Comparison of ENCODE assay signal across 8 mouse cellular contexts in genomic region chr12:3307587-3307986, GRCm38 (mm10). TPM values are rescaled to one million over a fixed set of nuclear protein-coding genes. Genes with fewer than 3 reads are reported as not detected.
DNase-seq lines count a peak whose midpoint lies in the region; ATAC-seq and TF ChIP-seq lines count a peak whose summit lies in the region.

No protein-coding gene starts in this region.

- no peaks in the 10 kb centered on the region for H3K36me3 ChIP-seq in kidney, postnatal 0 days (ENCODE audit: insufficient read depth, low read length)
- H3K36me3 ChIP-seq in embryonic facial prominence, embryonic 12.5 days, result no peaks in the 10 kb centered on the region
- H3K36me3 ChIP-seq in intestine, embryonic 15.5 days, result no peaks in the 10 kb centered on the region
- no peaks in the 10 kb centered on the region for H3K36me3 ChIP-seq in neural tube, embryonic 12.5 days

- DNase-seq in kidney, postnatal 0 days (ENCODE audit: low spot score), result no peak
- no peak for DNase-seq in kidney, adult 9 months
- no peak for DNase-seq in cerebellum, postnatal 36 days
- no peak for DNase-seq in adrenal gland, postnatal 36 days
- no peak for DNase-seq in frontal cortex, postnatal 10 days (ENCODE audit: low spot score in 2 of 2)

- H3K9me3 ChIP-seq in kidney, postnatal 0 days (replicated peaks; ENCODE audit: low read length), result no peaks in the 10 kb centered on the region
- H3K9me3 ChIP-seq in embryonic facial prominence, embryonic 12.5 days, result no peaks in the 10 kb centered on the region
- no peaks in the 10 kb centered on the region for H3K9me3 ChIP-seq in intestine, embryonic 15.5 days
- 0 out of 2 replicates have a peak, but pooled peaks cover 12% of the 10 kb centered on the region for H3K9me3 ChIP-seq in neural tube, embryonic 12.5 days

- no peak for TF ChIP-seq CTCF in kidney, postnatal 0 days (IDR thresholded peaks at IDR 0.05; ENCODE audit: low read depth)

- 25% methylated on average over 6 of the region's 6 CpGs for WGBS in kidney, postnatal 0 days
- 48% methylated on average over 6 of the region's 6 CpGs for WGBS in embryonic facial prominence, embryonic 12.5 days
- 23% methylated on average over 6 of the region's 6 CpGs for WGBS in intestine, embryonic 15.5 days
- 58% methylated on average over 6 of the region's 6 CpGs for WGBS in neural tube, embryonic 12.5 days

- H3K4me1 ChIP-seq in kidney, postnatal 0 days (replicated peaks; ENCODE audit: insufficient read depth, low read length), result no peaks in the 10 kb centered on the region
- H3K4me1 ChIP-seq in embryonic facial prominence, embryonic 12.5 days, result peaks cover 9% of the 10 kb centered on the region
- H3K4me1 ChIP-seq in intestine, embryonic 15.5 days (replicated peaks), result no peaks in the 10 kb centered on the region; the same call in 1 of the 2 replicates
- peaks cover 9% of the 10 kb centered on the region for H3K4me1 ChIP-seq in neural tube, embryonic 12.5 days

- H3K4me2 ChIP-seq in kidney, postnatal 0 days (ENCODE audit: low read length), result peak overlapping the region; percentile 63
- H3K4me2 ChIP-seq in embryonic facial prominence, embryonic 12.5 days (replicated peaks), result peak overlapping the region; percentile 77
- H3K4me2 ChIP-seq in intestine, embryonic 15.5 days (replicated peaks), result peak overlapping the region; percentile 72
- peak overlapping the region; percentile 64 for H3K4me2 ChIP-seq in neural tube, embryonic 12.5 days (replicated peaks)

- no peak overlapping the region for H3K27ac ChIP-seq in kidney, postnatal 0 days
- H3K27ac ChIP-seq in embryonic facial prominence, embryonic 12.5 days, result no peak overlapping the region
- H3K27ac ChIP-seq in intestine, embryonic 15.5 days, result no peak overlapping the region
- H3K27ac ChIP-seq in neural tube, embryonic 12.5 days, result no peak overlapping the region

- no peak for ATAC-seq in kidney, postnatal 0 days (replicated peaks; ENCODE audit: low FRiP score, low read depth)
- ATAC-seq in embryonic facial prominence, embryonic 12.5 days (ENCODE audit: insufficient number of reproducible peaks, insufficient read depth, low FRiP score, low TSS enrichment), result no peak
- ATAC-seq in intestine, embryonic 15.5 days, result no peak
- no peak for ATAC-seq in neural tube, embryonic 12.5 days (ENCODE audit: low FRiP score, low read depth)

- H3K9ac ChIP-seq in kidney, postnatal 0 days (ENCODE audit: low read depth, low read length), result peak overlapping the region; percentile 84; the same call in 1 of the 2 replicates
- H3K9ac ChIP-seq in embryonic facial prominence, embryonic 12.5 days, result peak overlapping the region; percentile 52
- 0 out of 2 replicates have a peak overlapping the region, but pooled peaks have one; percentile 9 for H3K9ac ChIP-seq in intestine, embryonic 15.5 days
- H3K9ac ChIP-seq in neural tube, embryonic 12.5 days, result peak overlapping the region; percentile 40

- no peaks in the 10 kb centered on the region for H3K27me3 ChIP-seq in kidney, postnatal 0 days (ENCODE audit: insufficient read depth, low read length)
- H3K27me3 ChIP-seq in embryonic facial prominence, embryonic 12.5 days, result no peaks in the 10 kb centered on the region
- H3K27me3 ChIP-seq in intestine, embryonic 15.5 days (replicated peaks), result no peaks in the 10 kb centered on the region
- no peaks in the 10 kb centered on the region for H3K27me3 ChIP-seq in neural tube, embryonic 12.5 days (replicated peaks)

- H3K4me3 ChIP-seq in kidney, postnatal 0 days (replicated peaks; ENCODE audit: low read depth, low read length), result peak overlapping the region; percentile 84
- peak overlapping the region; percentile 87 for H3K4me3 ChIP-seq in embryonic facial prominence, embryonic 12.5 days
- peak overlapping the region; percentile 76 for H3K4me3 ChIP-seq in intestine, embryonic 15.5 days (replicated peaks)
- H3K4me3 ChIP-seq in neural tube, embryonic 12.5 days, result peak overlapping the region; percentile 80

RNA-seq across cellular contexts. Expression of gene Rab10, which starts 2.2 kb away (rescaled TPM):
- polyA plus RNA-seq in kidney, postnatal 0 days (2015; fragmentation: Nextera tagmentation; extraction: Ambion mirVana), result 71.1 and 78.3 TPM in 2 replicates
- polyA plus RNA-seq in embryonic facial prominence, embryonic 12.5 days (2016; fragmentation: Nextera tagmentation; extraction: Ambion mirVana), result 116 and 121 TPM in 2 replicates
- polyA plus RNA-seq in intestine, embryonic 15.5 days (2015; fragmentation: Nextera tagmentation; extraction: Ambion mirVana), result 68.7 and 75.2 TPM in 2 replicates
- polyA plus RNA-seq in neural tube, embryonic 12.5 days (2016; fragmentation: Nextera tagmentation; extraction: Ambion mirVana), result 159 and 182 TPM in 2 replicates
- 100 to 1,000 TPM; 180 to 238 TPM for total RNA-seq in adrenal gland, postnatal 36 days (2021)

RNA-seq across cellular contexts. Expression of gene Kif3c, which starts 57.3 kb away (rescaled TPM):
- 6.2 and 6.4 TPM in 2 replicates for polyA plus RNA-seq in kidney, postnatal 0 days (2015; fragmentation: Nextera tagmentation; extraction: Ambion mirVana)
- polyA plus RNA-seq in embryonic facial prominence, embryonic 12.5 days (2016; fragmentation: Nextera tagmentation; extraction: Ambion mirVana), result 26.1 and 28.1 TPM in 2 replicates
- polyA plus RNA-seq in intestine, embryonic 15.5 days (2015; fragmentation: Nextera tagmentation; extraction: Ambion mirVana), result 8.1 and 8.7 TPM in 2 replicates
- 59.5 and 66.3 TPM in 2 replicates for polyA plus RNA-seq in neural tube, embryonic 12.5 days (2016; fragmentation: Nextera tagmentation; extraction: Ambion mirVana)
- total RNA-seq in adrenal gland, postnatal 36 days (2021), result 10 to 100 TPM; 19.1 to 30.6 TPM

Comparison
In these comparisons a context has a peak if more than half of its experiments do, and no peak if none do; other contexts are left out.
1. H3K9ac ChIP-seq: peak in every context shown above with its lines; median percentile 84 in kidney, postnatal 0 days; 52 in embryonic facial prominence, embryonic 12.5 days; 40 in neural tube, embryonic 12.5 days; 9 in intestine, embryonic 15.5 days.